Comparison of ENCODE assay signal across 19 mouse cellular contexts in the genomic region with DNA sequence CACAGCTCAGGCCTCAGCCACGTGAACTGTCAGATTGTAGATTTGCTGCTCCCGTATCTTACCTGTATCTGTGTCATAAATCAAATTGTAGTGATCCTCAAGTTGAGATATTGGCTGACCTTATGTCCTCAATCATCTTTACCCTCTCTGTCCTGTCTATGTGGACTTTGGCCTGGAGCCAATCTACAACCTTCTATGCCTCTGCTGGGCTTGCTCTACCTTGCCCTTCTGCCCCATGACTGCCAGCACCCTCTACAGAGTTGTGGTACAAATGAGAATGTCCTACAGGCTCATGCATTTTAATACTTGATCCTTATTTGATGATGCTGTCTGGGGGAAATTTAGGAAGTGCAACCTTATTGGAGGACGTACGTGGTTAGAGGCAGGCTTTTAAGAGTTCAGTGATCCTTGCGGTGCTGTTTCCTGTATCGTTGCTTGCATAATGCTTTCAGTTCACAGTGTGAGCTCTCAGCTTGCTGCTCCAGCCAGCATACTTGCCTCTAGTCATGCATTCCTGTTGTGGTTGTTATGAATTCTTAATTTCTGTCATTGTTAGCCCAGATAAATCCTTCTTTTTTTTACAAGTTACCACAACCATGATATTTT.
DNase-seq lines count a peak whose midpoint lies in the region; ATAC-seq and TF ChIP-seq lines count a peak whose summit lies in the region.
"Had no signal": no experiment of that assay in that cellular context is flagged by ENCODE, and none has a peak within 500 bp of the region (broad histone marks: within the 10 kb centered on the region; RNA-seq: fewer than 3 reads in every experiment).

No protein-coding gene starts in this region.

- WGBS in liver, adult 2 months = 8% methylated on average over 6 of the region's 6 CpGs

- H3K36me3 ChIP-seq in liver, adult 2 months (ENCODE audit: control insufficient read depth, insufficient read depth, low read length) = no peaks in the 10 kb centered on the region
- H3K36me3 ChIP-seq: forebrain, embryonic 10.5 days; heart, embryonic 13.5 days; liver, embryonic 13.5 days; midbrain, embryonic 13.5 days; neural tube, embryonic 12.5 days had no signal

- no peak for TF ChIP-seq POLR2A in liver, adult 2 months (IDR thresholded peaks at IDR 0.05; ENCODE audit: extremely low read depth, insufficient read depth, low read length)

- H3K79me2 ChIP-seq in liver, adult 2 months (ENCODE audit: control insufficient read depth, insufficient read depth, low read length) = no peaks in the 10 kb centered on the region

- H3K27me3 ChIP-seq in liver, adult 2 months (ENCODE audit: control insufficient read depth, insufficient read depth, low read length) = no peaks in the 10 kb centered on the region
- H3K27me3 ChIP-seq: CH12.LX; heart, embryonic 13.5 days; liver, embryonic 13.5 days; midbrain, embryonic 13.5 days; neural tube, embryonic 12.5 days had no signal

- H3K4me3 ChIP-seq in liver, adult 2 months (ENCODE audit: insufficient read depth, low read depth, low read length) = no peak overlapping the region
- H3K4me3 ChIP-seq: forebrain, embryonic 10.5 days; heart, embryonic 13.5 days; layer of hippocampus, adult 2 months; liver, embryonic 13.5 days; midbrain, embryonic 13.5 days; neural tube, embryonic 12.5 days had no signal

- H3K4me1 ChIP-seq in liver, adult 2 months (ENCODE audit: control insufficient read depth, insufficient read depth, low read length) = peaks cover 3% of the 10 kb centered on the region; the same call in 1 of the 2 replicates
- H3K4me1 ChIP-seq: forebrain, embryonic 10.5 days; heart, embryonic 13.5 days; liver, embryonic 13.5 days; midbrain, embryonic 13.5 days; neural tube, embryonic 12.5 days had no signal

- no peak overlapping the region for H3K27ac ChIP-seq in liver, adult 2 months (replicated peaks; ENCODE audit: insufficient read depth, low read depth, low read length)
- H3K27ac ChIP-seq: forebrain, embryonic 10.5 days; heart, embryonic 13.5 days; hindbrain, embryonic 14.5 days; layer of hippocampus, adult 2 months; liver, embryonic 13.5 days; midbrain, embryonic 13.5 days; neural tube, embryonic 12.5 days; stomach, postnatal 0 days had no signal

- no peak for TF ChIP-seq CTCF in liver, adult 2 months (IDR thresholded peaks at IDR 0.05; ENCODE audit: low read depth, low read length)

- peak; percentile 94 for ATAC-seq in granulocyte monocyte progenitor cell, adult 5-6 weeks (replicated peaks; ENCODE audit: poor library complexity, severe bottlenecking)
- no peak for ATAC-seq in activated CD4-positive, CD25-positive, alpha-beta regulatory T cell, adult 4 months
- ATAC-seq: midbrain, embryonic 13.5 days had no signal

- DNase-seq in heart, adult 11 months = peak; percentile 74
- DNase-seq in heart, adult 8-10 months (ENCODE audit: low spot score) = no peak
- DNase-seq in liver, adult 2 months (ENCODE audit: extremely low read depth, low read depth, low spot score) = peak; percentile 92
- DNase-seq in liver = no peak
- DNase-seq in urinary bladder, postnatal 25 days (ENCODE audit: low spot score) = peak; percentile 25
- DNase-seq in cerebellum, adult 9-11 months = no peak
- DNase-seq: cerebellum, adult 11 months; cerebellum, postnatal 36 days; liver, embryonic 13.5 days had no signal

- no peak overlapping the region for H3K9ac ChIP-seq in liver, adult 2 months (ENCODE audit: low read depth, low read length)
- H3K9ac ChIP-seq: heart, embryonic 13.5 days; hindbrain, embryonic 14.5 days; liver, embryonic 13.5 days; midbrain, embryonic 13.5 days; neural tube, embryonic 12.5 days had no signal

Comparison
In these comparisons a context has a peak if more than half of its experiments do, and no peak if none do; other contexts are left out.
1. DNase-seq: peak in heart, adult 11 months (single experiment), liver, adult 2 months (single experiment) and urinary bladder, postnatal 25 days (single experiment); none in heart, adult 8-10 months (single experiment), liver (single experiment) and cerebellum, adult 9-11 months (single experiment).